Mouse (Mus musculus) cortical plate, adult 2 months (tissue): ENCODE results near the gene Wdr66.

Experiments used
- CTCF ChIP-seq: fragments of 200-500 bp; IDR thresholded peaks from 2 replicates; pipeline ENCODE4 v1.5.1; 2011; ENCODE audit warnings: mild to moderate bottlenecking, control low read depth, low read length; ENCODE audit not compliant: insufficient read depth; ENCODE audit errors: extremely low read depth
- POLR2A ChIP-seq: fragments of 200-500 bp; IDR thresholded peaks from 2 replicates; pipeline ENCODE4 v1.6.1; 2011; ENCODE audit warnings: mild to moderate bottlenecking, low read length, control low read depth; ENCODE audit not compliant: insufficient read depth; ENCODE audit errors: extremely low read depth

GRCm38 (mm10) chr5:123277704-123278103 is 25.8 kb downstream of the Wdr66 start:
- TF ChIP-seq CTCF (no peak), POLR2A (no peak)
